Comparison of ENCODE assay signal across 8 mouse cellular contexts in genomic region chr8:84774473-84774911, GRCm38 (mm10). TPM values are rescaled to one million over a fixed set of nuclear protein-coding genes. Genes with fewer than 3 reads are reported as not detected.
DNase-seq lines count a peak whose midpoint lies in the region; ATAC-seq lines count a peak whose summit lies in the region.

No protein-coding gene starts in this region.

- peaks cover 84% of the 10 kb centered on the region for H3K27me3 ChIP-seq in embryonic facial prominence, embryonic 12.5 days
- H3K27me3 ChIP-seq in heart, embryonic 14.5 days (ENCODE audit: control insufficient read depth, insufficient read depth, low read length) = peaks cover 75% of the 10 kb centered on the region
- peaks cover 100% of the 10 kb centered on the region for H3K27me3 ChIP-seq in limb, embryonic 10.5 days (ENCODE audit: low read depth, poor library complexity, severe bottlenecking)

- no peaks in the 10 kb centered on the region for H3K9me3 ChIP-seq in embryonic facial prominence, embryonic 12.5 days
- H3K9me3 ChIP-seq in heart, embryonic 14.5 days (ENCODE audit: control insufficient read depth, low read length) = no peaks in the 10 kb centered on the region
- no peaks in the 10 kb centered on the region for H3K9me3 ChIP-seq in limb, embryonic 10.5 days (replicated peaks)

- WGBS in embryonic facial prominence, embryonic 12.5 days = 2% methylated on average over 10 of the region's 10 CpGs
- 8% methylated on average over 10 of the region's 10 CpGs for WGBS in heart, embryonic 14.5 days
- WGBS in limb, embryonic 10.5 days = under 1% methylated on average over 10 of the region's 10 CpGs

- peak overlapping the region; percentile 50 for H3K4me2 ChIP-seq in embryonic facial prominence, embryonic 12.5 days (replicated peaks)
- H3K4me2 ChIP-seq in heart, embryonic 14.5 days (ENCODE audit: low read length) = peak overlapping the region; percentile 64

- peak overlapping the region; percentile 25; the same call in 1 of the 2 replicates for H3K9ac ChIP-seq in embryonic facial prominence, embryonic 12.5 days
- no peak overlapping the region for H3K9ac ChIP-seq in heart, embryonic 14.5 days (ENCODE audit: low read length)

- 0 out of 2 replicates have a peak overlapping the region, but pooled peaks have one; percentile 50 for H3K27ac ChIP-seq in embryonic facial prominence, embryonic 12.5 days
- H3K27ac ChIP-seq in heart, embryonic 14.5 days (replicated peaks in 1 of 2; ENCODE audit: control insufficient read depth in 1 of 2, insufficient read depth in 1 of 2, low read depth in 2 of 2, low read length in 2 of 2) = peak overlapping the region; percentile 41 to 69; a peak in 3 of 4 replicates
- H3K27ac ChIP-seq in limb, embryonic 10.5 days = peak overlapping the region; percentile 51; the same call in 1 of the 2 replicates

- H3K4me3 ChIP-seq in embryonic facial prominence, embryonic 12.5 days = 0 out of 2 replicates have a peak overlapping the region, but pooled peaks have one; percentile 27
- peak overlapping the region in 1 of 2 experiments; percentile 40; a peak in 1 of 4 replicates for H3K4me3 ChIP-seq in heart, embryonic 14.5 days (ENCODE audit: control insufficient read depth in 1 of 2, insufficient read depth in 1 of 2, low read depth in 1 of 2, low read length in 2 of 2)
- peak overlapping the region; percentile 41 for H3K4me3 ChIP-seq in limb, embryonic 10.5 days

- ATAC-seq in embryonic facial prominence, embryonic 12.5 days (ENCODE audit: insufficient number of reproducible peaks, insufficient read depth, low FRiP score, low TSS enrichment) = no peak
- ATAC-seq in heart, embryonic 14.5 days (ENCODE audit: insufficient number of reproducible peaks, insufficient read depth, low FRiP score, low read depth) = no peak
- no peak for ATAC-seq in monocyte, adult 5-6 weeks (replicated peaks; ENCODE audit: insufficient number of reproducible peaks, low FRiP score, low TSS enrichment, poor library complexity, severe bottlenecking)

- peaks cover 58% of the 10 kb centered on the region for H3K4me1 ChIP-seq in embryonic facial prominence, embryonic 12.5 days
- peaks cover 17 to 39% of the 10 kb centered on the region in 2 experiments; a peak in 3 of 4 replicates for H3K4me1 ChIP-seq in heart, embryonic 14.5 days (ENCODE audit: control insufficient read depth in 2 of 2, insufficient read depth in 2 of 2, low read length in 2 of 2)
- peaks cover 55% of the 10 kb centered on the region for H3K4me1 ChIP-seq in limb, embryonic 10.5 days

- DNase-seq in embryo, embryonic 10.5 days (ENCODE audit: low spot score) = peak; percentile 35
- no peak for DNase-seq in embryo, embryonic 9.5 days (ENCODE audit: extremely low spot score)
- DNase-seq in 416B (ENCODE audit: low read depth) = peak; percentile 28
- DNase-seq in limb, embryonic 10.5 days (ENCODE audit: low spot score) = no peak
- DNase-seq in ovary, postnatal 36 days (ENCODE audit: low spot score) = peak; percentile 59

- H3K36me3 ChIP-seq in embryonic facial prominence, embryonic 12.5 days = peaks cover 7% of the 10 kb centered on the region; the same call in 1 of the 2 replicates
- 0 out of 2 replicates have a peak, but pooled peaks cover under 1% of the 10 kb centered on the region for H3K36me3 ChIP-seq in heart, embryonic 14.5 days (ENCODE audit: control insufficient read depth, insufficient read depth, low read length)
- no peaks in the 10 kb centered on the region for H3K36me3 ChIP-seq in limb, embryonic 10.5 days

RNA-seq across cellular contexts. Expression of gene Nfix, which starts 25.7 kb away (rescaled TPM):
- polyA plus RNA-seq in embryonic facial prominence, embryonic 12.5 days (2016; fragmentation: Nextera tagmentation; extraction: Ambion mirVana) = 18.4 and 21.2 TPM in 2 replicates
- polyA plus RNA-seq in heart, embryonic 14.5 days (2014; fragmentation: Nextera tagmentation; extraction: Ambion mirVana) = 16.3 and 16.8 TPM in 2 replicates
- polyA plus RNA-seq in limb, embryonic 10.5 days (2016; fragmentation: Nextera tagmentation; extraction: Ambion mirVana) = 0.24 and 2.1 TPM in 2 replicates
- 8.1 to 16.7 TPM (median 9.9 TPM) in 3 replicates for total RNA-seq in monocyte, adult 5-6 weeks (2017)

RNA-seq across cellular contexts. Expression of gene Dand5, which starts 48.1 kb away (rescaled TPM):
- polyA plus RNA-seq in embryonic facial prominence, embryonic 12.5 days (2016; fragmentation: Nextera tagmentation; extraction: Ambion mirVana) = 5.3 and 5.5 TPM in 2 replicates
- polyA plus RNA-seq in heart, embryonic 14.5 days (2014; fragmentation: Nextera tagmentation; extraction: Ambion mirVana) = 5.9 and 6.6 TPM in 2 replicates
- 1.9 and 2.7 TPM in 2 replicates for polyA plus RNA-seq in limb, embryonic 10.5 days (2016; fragmentation: Nextera tagmentation; extraction: Ambion mirVana)
- 3.6 to 4.0 TPM (median 3.8 TPM) in 3 replicates for total RNA-seq in monocyte, adult 5-6 weeks (2017)

RNA-seq across cellular contexts. Expression of gene G430095P16Rik, which starts 51.7 kb away (rescaled TPM):
- polyA plus RNA-seq in embryonic facial prominence, embryonic 12.5 days (2016; fragmentation: Nextera tagmentation; extraction: Ambion mirVana) = 7.1 and 7.4 TPM in 2 replicates
- 5.2 and 5.9 TPM in 2 replicates for polyA plus RNA-seq in heart, embryonic 14.5 days (2014; fragmentation: Nextera tagmentation; extraction: Ambion mirVana)
- 3.7 and 8.1 TPM in 2 replicates for polyA plus RNA-seq in limb, embryonic 10.5 days (2016; fragmentation: Nextera tagmentation; extraction: Ambion mirVana)
- 6.4 to 8.9 TPM (median 8.2 TPM) in 3 replicates for total RNA-seq in monocyte, adult 5-6 weeks (2017)

RNA-seq across cellular contexts. Expression of gene Gadd45gip1, which starts 56.8 kb away (rescaled TPM):
- 46.7 and 46.8 TPM in 2 replicates for polyA plus RNA-seq in embryonic facial prominence, embryonic 12.5 days (2016; fragmentation: Nextera tagmentation; extraction: Ambion mirVana)
- polyA plus RNA-seq in heart, embryonic 14.5 days (2014; fragmentation: Nextera tagmentation; extraction: Ambion mirVana) = 49.9 and 53.0 TPM in 2 replicates
- 51.7 and 54.4 TPM in 2 replicates for polyA plus RNA-seq in limb, embryonic 10.5 days (2016; fragmentation: Nextera tagmentation; extraction: Ambion mirVana)
- 10.0 to 12.8 TPM (median 11.2 TPM) in 3 replicates for total RNA-seq in monocyte, adult 5-6 weeks (2017)

Comparison
In these comparisons a context has a peak if more than half of its experiments do, and no peak if none do; other contexts are left out.
1. DNase-seq: peak in embryo, embryonic 10.5 days (single experiment), 416B (single experiment) and ovary, postnatal 36 days (single experiment); none in embryo, embryonic 9.5 days (single experiment) and limb, embryonic 10.5 days (single experiment).
2. Peak in every context shown above with its lines, with median percentiles within 50 percentile points of each other: H3K27ac ChIP-seq.